Mouse (Mus musculus): ENCODE measurements at regions not wholly inside any gene's neighbourhood (a gene's known extent, or its start where the extent isn't known, plus 50 kb on each side); places are given as distances from the start of the nearest gene placed in this dataset.

DNA sequence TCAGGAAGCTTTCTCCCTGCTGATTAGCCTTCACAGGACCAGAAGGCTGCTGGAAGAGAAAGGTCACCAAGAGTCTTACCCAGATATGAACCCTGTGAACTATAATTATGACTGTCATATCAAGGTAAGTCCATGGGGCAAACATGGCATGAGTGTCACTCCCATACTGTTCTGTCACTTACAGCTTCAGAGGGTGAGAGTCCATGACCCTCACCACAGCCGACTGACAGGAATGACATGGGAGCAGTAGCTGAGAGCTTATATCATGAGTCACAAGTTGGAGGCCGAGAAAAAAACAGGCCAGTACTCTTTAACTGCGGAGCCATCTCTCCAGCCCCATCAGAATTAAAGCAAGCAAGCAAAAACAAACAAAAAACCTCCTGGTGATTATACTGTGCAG lies 117.7 kb upstream of the Neo1 start:
- no peak for DNase-seq (ENCODE audit: low spot score in 2 of 2)

DNA sequence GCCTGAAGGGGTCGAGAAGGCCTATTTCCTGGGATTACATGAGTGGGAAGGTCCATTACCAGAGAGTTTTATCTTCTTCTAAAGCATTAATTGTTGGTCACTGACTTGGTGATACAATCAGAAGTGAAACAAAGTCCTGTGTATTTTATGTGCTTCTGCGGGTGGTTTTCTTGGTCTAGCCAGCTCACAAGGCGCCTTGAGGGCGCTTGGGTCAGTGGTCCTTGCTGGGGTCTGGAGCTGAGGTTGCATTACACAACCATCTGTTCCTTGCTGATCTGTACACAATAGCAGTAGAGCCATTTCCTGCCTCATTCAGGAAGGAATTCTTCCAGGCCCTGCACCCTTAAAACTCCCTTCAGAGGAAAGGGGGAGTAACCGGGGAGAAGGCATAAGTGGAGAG lies 116.9 kb upstream of the Neo1 start:
- DNase-seq (ENCODE audit: low spot score in 2 of 2) = no peak

DNA sequence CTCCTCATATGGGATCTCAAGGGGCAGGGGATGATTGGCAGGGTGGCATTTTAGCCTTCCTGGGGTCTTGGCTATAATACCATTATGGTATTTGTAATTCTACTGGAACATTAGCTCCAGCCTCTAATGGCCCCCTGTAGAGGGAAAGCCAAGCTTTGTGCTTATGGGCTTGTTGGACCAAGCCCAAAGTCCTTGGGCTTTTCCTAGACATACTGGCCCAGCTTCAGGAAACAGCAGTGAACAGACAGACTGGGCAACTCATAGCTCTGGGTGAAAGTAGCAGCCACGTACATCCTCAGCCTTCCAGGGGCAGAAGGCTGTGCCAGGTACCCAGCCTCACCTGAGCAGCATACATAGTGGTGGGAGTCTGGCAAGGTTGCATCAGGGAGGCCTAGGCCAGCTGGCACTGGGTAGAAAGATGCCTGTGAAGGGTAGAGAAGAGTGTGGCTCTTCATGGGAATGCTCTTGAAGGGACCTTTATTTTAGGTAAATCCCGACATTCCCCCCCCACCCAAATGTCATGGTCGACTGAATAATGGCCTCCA lies 108.1 kb upstream of the Neo1 start:
- no peak for DNase-seq (ENCODE audit: low spot score in 2 of 2)

DNA sequence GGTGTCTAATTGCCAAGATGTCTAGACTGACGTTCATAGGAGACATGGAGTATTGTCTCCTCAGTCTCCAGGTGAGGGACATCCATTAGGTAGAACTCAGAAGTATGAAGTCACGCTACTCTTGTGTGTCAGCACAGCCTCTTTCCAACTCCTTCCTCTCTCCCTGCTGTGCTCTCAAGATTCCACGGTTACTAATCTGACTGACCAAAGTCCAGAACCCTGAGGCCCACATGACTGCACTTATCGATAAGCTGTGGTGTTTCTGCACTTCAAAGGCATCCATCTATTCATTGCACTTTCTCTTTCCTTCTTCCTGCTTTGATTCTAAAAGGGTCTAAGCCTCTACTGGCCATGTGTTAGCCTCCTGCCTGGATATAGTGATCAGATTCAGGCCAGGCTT lies 107.4 kb upstream of the Neo1 start:
- no peak for DNase-seq (ENCODE audit: low spot score in 2 of 2)

DNA sequence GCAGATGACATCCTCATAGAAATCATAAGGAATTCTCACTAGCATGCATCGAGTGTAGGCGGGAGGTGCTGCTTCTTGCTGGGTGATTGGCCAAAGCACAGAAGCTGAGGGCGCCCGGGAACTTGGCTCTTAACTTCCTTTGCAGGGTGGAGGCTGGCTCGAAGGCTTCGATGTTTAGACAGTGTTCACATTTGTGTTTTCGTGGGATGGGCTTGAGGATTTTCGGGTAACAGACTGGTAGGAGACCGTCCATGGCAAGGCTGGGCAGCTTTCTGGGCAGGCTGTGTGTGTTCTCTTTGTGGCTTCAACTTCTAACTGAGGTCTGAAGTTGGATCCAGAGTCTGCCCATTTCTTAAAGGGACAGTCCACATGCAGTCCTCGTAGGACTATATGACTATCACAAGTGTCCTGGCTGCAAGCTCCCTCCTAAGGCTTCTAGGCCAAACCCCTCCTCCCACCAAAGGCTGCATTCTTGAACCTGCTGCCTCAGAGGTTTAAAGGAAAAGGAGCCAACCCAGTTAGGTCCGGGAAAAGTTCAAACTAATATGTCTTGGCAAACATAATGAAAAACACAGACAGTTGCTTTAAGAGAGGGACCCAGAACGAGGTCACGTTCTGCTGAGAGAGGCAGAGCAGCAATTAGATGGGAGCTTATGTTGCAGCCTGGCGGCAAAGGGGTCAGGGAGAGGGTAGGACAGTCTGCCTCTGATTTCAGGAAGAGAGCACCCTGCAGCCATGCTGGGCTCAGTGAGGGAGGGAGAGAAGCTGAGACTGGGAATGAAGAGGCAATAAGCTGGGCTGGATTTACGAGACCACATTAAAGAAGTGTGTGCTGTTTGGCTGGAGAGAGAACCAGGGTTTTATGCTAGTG lies 98.2 kb upstream of the Neo1 start:
- DNase-seq (ENCODE audit: low spot score in 2 of 2) = peak; percentile 15 to 33

DNA sequence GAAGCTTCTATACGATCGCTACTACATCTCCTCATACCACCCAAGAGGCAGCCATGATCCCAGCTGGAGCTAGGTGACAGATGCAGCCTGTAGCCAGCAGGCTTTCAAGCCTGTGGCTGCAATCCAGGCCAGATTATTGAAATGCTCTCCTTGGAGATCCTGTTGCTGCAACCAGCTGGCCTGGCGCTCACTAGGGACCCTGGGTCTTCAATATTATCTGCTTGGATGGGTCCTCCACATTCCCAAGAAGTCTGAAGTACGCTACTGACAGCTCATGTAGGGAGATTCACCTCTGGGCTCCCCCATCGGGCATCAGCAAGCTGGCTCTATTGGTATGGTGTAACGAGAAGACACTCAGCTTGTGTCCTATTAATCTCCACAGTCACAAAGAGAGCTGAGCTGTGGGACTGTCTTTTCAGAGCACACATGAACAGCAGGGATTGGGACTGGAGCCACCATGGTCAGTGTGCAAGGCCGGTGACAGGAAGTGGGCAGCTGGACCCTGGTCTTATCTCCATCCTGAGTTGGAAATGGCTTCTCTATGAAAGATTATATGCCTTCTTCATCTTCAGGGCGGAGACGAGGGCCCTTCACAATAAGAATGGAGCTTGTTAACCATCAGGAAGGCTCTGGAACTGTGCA lies 93.6 kb upstream of the Neo1 start:
- no peak for DNase-seq (ENCODE audit: low spot score in 2 of 2)

DNA sequence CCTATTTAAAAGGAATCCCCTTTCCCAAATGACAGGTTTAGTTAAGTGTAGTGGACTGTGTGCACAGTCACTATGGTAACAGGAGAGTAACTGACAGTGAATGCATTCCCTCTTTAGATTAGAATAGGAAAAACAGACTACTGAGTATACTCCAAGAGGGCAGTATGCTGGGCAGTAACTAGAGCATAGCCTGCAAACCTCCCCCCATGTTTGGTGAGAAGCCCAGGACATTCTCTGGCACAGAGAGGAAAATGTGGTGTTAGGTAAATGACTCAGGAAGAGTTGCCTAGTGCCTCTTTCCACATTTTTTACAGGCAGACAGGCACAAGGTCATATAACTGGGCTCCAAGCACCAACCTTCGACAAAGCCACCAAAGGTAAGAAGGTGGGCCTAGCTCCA lies 93.0 kb upstream of the Neo1 start:
- DNase-seq (ENCODE audit: low spot score in 2 of 2) = no peak

DNA sequence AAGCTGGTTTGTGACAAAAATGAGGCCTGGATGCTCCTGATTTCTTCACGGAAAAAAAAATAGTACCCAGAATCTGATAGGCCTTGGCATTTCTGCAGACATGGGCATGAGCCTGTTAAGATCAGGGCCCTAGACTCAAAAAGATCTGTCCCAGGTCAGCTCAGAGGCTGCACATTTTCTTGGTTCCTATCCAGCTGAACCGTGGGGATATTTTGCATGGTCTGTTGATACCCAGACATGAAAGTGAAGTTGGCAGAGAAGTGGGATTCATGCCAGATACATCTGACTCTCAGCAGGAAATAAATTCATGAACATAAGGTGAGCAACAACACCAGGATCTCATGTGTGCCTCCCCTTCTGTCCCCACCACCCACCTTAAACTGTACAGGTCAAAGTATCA lies 91.8 kb upstream of the Neo1 start:
- DNase-seq (ENCODE audit: low spot score in 2 of 2) = no peak

DNA sequence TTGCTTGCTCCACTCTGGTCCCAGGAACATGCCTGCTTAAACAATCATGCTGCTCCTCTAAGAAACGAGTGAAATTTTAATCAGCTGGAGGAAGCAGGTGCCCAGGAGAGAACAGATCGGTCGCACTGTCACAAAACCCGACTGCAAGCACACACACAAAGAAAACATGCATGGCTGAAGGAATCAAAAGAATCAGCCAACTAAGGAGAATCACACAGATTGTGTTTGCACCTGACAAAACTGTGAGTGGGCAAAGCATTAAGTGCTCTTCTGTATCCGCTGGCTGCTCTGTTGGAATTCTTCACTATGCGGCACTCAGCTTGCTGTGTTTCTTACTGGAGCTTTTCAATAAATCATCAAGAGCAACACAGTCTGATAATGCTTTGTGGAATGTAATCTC lies 89.6 kb upstream of the Neo1 start:
- DNase-seq (ENCODE audit: low spot score in 2 of 2) = no peak

DNA sequence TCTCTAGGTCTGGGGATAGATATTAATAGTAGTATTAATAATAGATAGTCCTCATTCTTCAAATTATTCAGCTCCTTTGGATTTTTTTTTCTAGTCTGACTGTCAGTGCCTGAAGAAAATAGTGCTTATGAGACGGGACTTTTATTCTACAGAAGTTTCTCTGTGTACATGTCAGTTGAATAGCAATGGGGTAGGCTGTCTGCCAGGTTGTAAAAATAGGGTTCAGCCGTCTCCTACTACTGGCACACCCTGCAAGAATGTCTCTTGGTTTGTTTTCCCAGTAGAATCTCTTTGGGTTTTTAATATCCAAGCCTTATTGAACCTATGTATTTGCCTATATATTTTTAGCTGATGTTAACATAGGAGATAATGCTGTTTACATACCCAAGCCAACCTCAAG lies 80.3 kb upstream of the Neo1 start:
- peak in 1 of 2 experiments; percentile 20 for DNase-seq (ENCODE audit: low spot score in 2 of 2)

DNA sequence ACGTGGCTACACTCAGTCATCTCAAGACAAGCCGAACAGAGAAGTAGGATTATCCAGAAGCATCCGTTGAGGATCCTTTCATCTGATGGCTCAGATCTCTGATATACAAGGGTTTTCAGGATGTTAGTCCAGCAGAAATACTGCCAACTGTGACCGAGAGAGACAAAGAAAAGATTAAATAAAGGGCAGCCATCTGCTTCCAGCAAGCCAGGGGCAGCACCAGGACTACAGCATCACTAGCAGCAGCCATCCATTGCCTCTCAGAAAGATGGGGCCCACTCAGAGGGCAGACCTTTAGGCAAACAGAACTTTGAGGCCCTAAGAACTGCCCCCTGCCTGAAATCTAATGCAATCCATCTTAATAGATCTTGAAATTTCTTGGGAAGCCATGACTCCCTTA lies 77.6 kb upstream of the Neo1 start:
- no peak for DNase-seq (ENCODE audit: low spot score in 2 of 2)

DNA sequence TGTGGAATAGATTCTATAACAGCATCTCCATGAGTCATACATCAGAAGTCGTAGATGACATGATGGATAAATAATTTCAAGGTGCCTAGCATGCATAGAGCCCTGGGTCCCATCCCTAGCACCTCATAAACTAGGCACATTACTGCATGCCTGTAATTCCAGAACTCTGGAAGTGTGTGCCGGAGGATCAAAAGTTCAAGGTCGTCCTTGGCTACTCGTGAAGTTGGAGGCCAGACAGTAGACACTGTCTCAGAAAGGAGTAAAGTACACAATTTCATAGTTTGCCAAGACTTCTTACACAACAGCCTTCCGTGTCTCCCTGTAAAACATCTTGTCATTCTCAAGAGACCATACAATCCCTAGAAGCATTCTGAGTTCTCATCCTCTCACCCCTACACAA lies 63.5 kb upstream of the Neo1 start:
- no peak for DNase-seq (ENCODE audit: low spot score in 2 of 2)

DNA sequence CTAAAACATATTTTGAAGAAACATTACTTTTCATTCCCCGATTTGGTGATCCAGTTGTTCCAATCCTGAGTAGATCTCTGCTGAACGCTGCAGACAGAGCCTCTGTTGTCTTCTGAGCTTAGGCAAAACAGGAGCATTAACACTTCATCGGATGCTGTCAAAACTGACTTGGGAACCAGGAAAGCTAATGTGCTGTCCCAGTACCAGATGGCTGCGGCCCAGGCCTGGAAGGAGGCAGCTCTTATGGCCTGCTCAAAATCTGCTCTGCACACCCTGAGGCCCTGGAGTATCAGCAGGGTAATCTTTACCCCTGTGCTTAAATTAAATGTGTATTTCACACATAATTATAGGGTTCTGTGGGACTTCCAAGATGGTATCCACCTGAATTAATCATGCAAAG lies 61.3 kb upstream of the Neo1 start:
- DNase-seq (ENCODE audit: low spot score in 2 of 2) = no peak

DNA sequence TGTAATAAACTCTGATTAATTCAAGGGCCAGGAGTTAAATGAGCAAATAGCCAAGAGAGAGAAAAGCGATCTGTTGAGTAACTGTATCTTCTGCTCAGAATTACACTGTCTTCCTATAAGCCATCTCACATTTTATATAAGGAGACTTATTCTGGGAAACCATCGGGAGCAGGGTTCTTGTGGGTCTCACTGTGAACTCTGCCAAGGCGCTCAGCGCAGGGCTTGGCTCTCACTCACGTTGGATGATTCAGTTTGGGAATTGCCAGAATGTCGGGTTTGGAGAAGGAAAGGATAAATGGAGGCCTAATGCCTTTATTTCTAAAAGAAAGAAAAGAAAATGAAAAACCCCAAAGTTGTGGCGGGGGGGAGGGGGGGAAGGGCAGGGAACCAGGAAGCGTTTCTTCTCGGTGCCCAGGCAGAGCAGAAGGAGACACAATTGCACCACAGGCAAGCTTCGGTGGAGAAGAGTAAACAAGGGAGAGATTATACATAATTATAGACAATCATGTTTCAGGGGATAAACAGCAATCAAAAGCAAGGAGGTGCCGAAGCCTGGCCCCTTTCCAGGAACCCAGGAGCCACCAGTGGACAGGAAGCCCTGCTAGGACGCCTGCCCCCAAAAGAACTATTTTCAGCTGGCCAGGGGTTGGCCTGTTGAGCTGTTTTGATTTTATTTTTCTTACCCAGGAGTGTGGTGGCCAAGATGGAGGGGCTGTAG lies 60.5 kb upstream of the Neo1 start:
- DNase-seq (ENCODE audit: low spot score in 2 of 2) = peak in 1 of 2 experiments; percentile 17

DNA sequence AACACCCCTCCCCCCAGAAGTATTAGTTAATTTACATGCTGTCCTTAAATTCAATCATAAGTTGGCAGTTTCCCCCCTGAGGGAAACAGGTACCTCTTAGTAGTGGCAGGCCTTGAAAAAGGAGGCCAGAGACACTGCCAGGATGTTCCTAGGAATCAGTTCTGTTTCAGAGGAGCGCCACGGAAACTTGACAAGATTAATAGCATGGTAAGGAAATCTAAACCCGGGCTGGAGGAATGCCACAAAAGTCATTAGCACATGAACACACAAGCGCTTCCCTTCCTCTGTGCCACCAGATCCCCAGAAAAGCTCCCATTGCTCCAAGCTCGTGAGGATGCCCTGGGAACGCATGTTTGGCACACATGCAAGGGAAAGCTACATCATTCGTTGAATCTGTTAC lies 59.4 kb upstream of the Neo1 start:
- DNase-seq (ENCODE audit: low spot score in 2 of 2) = no peak

DNA sequence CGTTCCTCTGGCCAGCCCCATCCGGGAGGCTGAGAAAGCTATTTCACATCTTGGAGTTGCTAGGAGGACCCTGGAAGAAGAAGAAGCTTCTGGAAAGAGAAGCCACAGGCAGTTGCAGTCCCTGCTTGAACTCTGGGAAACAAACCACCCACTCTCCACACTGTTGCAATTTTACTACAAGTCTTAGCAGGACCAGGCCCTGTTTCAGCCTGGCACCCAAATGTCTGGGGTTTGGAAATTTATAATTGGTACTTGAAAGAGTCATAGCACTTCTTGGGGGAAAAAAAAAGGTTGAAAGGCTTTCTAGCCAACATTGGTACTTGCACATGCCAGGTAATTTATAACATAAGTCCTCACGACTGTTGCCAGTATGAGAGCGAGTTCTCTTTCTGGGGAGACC lies 57.9 kb upstream of the Neo1 start:
- no peak for DNase-seq (ENCODE audit: low spot score in 2 of 2)

DNA sequence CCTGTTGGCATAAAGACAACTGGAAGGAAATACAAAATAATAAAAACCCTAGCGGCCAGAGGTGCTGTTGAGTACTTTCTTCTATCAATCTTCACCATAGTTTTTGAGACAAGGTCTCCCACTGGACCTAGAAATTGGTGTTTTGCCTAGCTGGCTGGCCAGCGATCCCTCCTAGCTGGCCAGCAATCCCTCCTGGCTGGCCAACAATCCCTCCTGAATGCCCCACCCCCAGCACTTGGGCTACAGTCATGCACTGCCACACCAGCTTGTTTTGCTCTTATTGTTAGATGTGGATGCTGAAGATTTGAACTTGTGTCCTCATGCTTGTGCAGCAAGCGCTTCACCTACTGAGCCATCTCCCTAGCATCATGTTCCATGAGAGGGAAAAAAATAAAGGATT lies 54.9 kb upstream of the Neo1 start:
- peak in 1 of 2 experiments; percentile 13 for DNase-seq (ENCODE audit: low spot score in 2 of 2)

DNA sequence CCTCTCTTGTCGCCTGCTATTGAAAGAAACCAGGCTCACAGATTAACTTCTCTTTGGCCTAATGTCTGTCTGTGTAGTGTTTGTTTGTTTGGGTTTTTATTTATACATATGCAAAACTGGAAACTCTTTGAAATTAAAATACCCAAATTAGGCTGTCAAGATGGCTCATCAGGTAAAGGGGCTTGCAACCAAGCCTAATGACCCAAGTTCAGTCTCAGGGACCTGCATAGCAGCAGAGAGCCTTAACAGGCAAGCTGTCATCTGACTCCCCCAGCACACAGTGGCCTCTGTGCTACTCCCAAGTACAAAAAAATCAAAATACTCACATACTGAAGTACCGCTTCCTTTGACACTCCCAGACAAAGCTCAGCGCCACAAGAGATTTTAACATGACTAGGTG lies 51.5 kb upstream of the Neo1 start:
- no peak for DNase-seq (ENCODE audit: low spot score in 2 of 2)

DNA sequence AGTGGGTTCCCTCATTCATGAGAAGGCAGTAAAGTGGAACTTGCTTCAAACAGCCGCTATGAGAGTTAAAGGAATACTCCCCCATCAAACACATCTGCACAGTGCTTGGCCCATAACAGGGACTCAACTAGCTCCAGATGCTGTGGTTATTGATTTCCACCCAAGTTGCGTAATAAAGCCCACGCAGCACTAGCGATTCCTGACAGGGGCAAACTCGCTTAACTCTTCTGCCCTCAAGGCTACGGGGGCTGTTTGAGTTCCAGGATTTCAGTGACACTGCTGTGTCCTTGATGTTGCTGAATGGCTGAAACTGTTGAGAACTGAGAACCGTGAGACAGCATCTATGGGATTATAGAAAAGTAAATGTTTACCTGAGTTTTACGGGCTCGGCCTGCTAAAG lies 50.9 kb upstream of the Neo1 start:
- DNase-seq (ENCODE audit: low spot score in 2 of 2) = no peak

DNA sequence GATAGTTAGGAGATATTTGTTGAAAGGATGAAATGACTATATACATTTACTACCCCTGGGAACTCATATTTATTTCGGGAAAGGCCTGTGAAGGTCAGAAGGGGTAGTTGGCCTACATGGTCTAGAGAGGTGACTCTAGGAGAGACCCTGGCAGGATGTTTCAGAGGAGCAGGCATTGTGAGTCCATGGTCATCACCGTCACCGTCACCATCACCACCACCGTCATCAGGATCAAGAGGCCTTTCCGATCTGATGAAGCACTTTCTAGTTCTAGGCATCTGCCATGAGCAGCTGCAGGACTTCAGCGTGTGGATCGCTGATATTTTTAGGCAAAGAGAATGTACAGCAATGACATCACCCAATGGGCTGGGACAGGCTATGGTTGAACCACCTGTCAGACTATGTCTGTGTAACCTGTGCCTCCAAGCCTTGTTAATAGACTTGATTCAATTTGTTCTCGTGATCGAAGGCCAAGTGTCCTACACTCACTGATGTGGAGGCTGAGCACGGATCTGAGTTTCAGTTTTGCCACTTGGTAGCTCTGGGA lies 50.4 kb upstream of the Neo1 start:
- no peak for DNase-seq (ENCODE audit: low spot score in 2 of 2)

Measured in urinary bladder, postnatal 36 days (tissue).